Mouse (Mus musculus): ENCODE results near the gene Tmco4. TPM values are rescaled to one million over a fixed set of nuclear protein-coding genes. Genes with fewer than 3 reads are reported as not detected.

Tmco4 gene
- 4.6 and 5.3 TPM in 2 replicates for polyA plus RNA-seq (2015; fragmentation: Nextera tagmentation; extraction: Ambion mirVana)

DNA sequence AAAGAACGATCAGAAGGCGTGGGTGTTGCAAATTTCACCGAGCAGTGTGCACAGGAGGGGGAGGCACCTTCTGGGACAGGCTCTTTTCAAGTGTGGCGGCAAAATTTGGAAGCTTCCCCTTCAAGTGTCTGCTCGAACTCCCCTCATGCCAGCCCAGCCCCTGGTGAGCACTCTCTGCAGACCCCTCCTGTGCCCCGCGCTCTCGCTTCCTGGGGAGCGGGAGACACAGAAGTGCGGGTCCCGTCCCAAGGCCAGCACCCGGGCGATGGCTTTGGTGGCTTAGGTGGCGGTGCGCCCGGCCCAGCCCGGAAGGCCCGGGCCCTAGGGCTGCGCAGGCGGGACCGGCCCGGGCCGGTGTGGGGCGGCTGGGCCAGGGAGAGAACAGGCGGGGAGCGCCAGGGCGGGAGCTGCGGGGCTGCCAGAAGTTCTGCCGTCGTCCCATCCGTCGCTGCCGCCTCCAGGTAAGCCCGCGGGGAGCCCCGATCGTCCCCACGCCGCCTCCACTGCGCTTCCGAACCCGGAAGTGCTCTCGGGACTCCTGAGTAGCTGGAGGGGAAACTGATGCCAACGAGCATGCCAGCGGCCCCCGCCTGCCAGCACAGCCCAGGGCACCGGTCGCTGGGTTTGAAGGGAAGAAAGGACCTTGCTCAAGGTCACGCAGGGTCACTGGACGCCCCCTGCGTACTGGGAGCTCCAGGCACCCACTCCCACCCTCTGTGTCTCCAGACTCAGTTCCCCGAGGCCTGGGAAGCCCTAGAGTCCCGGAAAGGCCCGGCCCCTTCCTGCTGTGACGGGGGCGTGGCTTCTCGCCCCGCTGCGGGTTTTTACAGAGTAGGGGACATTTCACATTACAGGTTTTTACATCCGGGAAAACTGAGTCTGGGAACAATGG lies at the start of gene Tmco4:
Gene Tmco4 (plus strand): TSS at position 62 of the 892 bp plus-strand sequence.
- under 1% methylated on average over 56 of the region's 60 CpGs for WGBS (ENCODE audit: insufficient replicate concordance)
- Histone ChIP-seq H3K9ac (replicated peaks) (peak within 1 kb of the TSS; percentile 75), H3K4me1 (ENCODE audit: insufficient read depth) (peaks cover 26% of the 10 kb centered on the region), H3K4me2 (ENCODE audit: low read depth, low read length) (peak within 1 kb of the TSS; percentile 84), H3K9me3 (ENCODE audit: low read length) (no peaks in the 10 kb centered on the region), H3K27ac (ENCODE audit: low read depth) (peak within 1 kb of the TSS; percentile 94), H3K36me3 (replicated peaks; ENCODE audit: insufficient read depth, low read length) (no peaks in the 10 kb centered on the region), H3K4me3 (ENCODE audit: low read depth, low read length) (peak within 1 kb of the TSS; percentile 62), H3K27me3 (ENCODE audit: insufficient read depth, low read length) (no peaks in the 10 kb centered on the region)
- ATAC-seq (peak; percentile 82), DNase-seq (peak; percentile 81)
- no peak for TF ChIP-seq EP300 (IDR thresholded peaks at IDR 0.05; ENCODE audit: low read depth)
- no peak for TF ChIP-seq CTCF (IDR thresholded peaks at IDR 0.05; ENCODE audit: low read depth)

DNA sequence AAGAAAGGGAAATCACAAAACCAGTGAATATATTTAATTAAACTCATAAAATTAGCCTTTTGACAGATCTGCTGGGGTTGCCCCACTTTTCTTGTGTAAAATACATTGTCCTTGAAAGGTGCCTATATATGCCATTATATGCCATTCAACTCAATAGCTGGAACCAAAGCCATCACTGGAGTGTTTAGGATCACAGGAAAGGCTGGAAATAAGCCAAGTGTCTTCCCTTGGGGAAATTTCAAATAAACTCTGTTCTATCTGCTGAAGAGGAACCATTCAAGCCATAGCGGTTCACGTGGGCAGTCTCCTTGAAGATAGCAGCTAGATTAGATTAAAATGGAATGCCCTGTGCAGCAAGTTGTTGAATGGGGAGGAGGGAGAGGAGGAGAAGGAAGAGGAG lies 47.1 kb upstream of the Tmco4 start:
- no peak overlapping the region for H3K9ac ChIP-seq (replicated peaks)
- no peak overlapping the region for H3K27ac ChIP-seq (ENCODE audit: low read depth)
- TF ChIP-seq EP300 (IDR thresholded peaks at IDR 0.05; ENCODE audit: low read depth) (no peak), CTCF (IDR thresholded peaks at IDR 0.05; ENCODE audit: low read depth) (no peak)
- no peaks in the 10 kb centered on the region for H3K36me3 ChIP-seq (replicated peaks; ENCODE audit: insufficient read depth, low read length)
- 65% methylated on average over 2 of the region's 2 CpGs for WGBS (ENCODE audit: insufficient replicate concordance)
- ATAC-seq (no peak), DNase-seq (no peak)
- H3K27me3 ChIP-seq (ENCODE audit: insufficient read depth, low read length) = 0 out of 2 replicates have a peak, but pooled peaks cover 6% of the 10 kb centered on the region
- H3K9me3 ChIP-seq (ENCODE audit: low read length) = no peaks in the 10 kb centered on the region
- no peak overlapping the region for H3K4me2 ChIP-seq (ENCODE audit: low read depth, low read length)
- H3K4me3 ChIP-seq (ENCODE audit: low read depth, low read length) = no peak overlapping the region
- H3K4me1 ChIP-seq (ENCODE audit: insufficient read depth) = no peaks in the 10 kb centered on the region

GRCm38 (mm10) chr4:138933862-138934261 lies 38.8 kb upstream of the Tmco4 start:
- Histone ChIP-seq H3K36me3 (replicated peaks; ENCODE audit: insufficient read depth, low read length) (no peaks in the 10 kb centered on the region), H3K4me2 (ENCODE audit: low read depth, low read length) (no peak overlapping the region), H3K9ac (replicated peaks) (no peak overlapping the region), H3K27me3 (ENCODE audit: insufficient read depth, low read length) (no peaks in the 10 kb centered on the region), H3K4me3 (ENCODE audit: low read depth, low read length) (no peak overlapping the region), H3K4me1 (ENCODE audit: insufficient read depth) (no peaks in the 10 kb centered on the region), H3K27ac (ENCODE audit: low read depth) (no peak overlapping the region), H3K9me3 (ENCODE audit: low read length) (no peaks in the 10 kb centered on the region)
- ATAC-seq (no peak), DNase-seq (no peak)
- TF ChIP-seq EP300 (IDR thresholded peaks at IDR 0.05; ENCODE audit: low read depth) (no peak), CTCF (IDR thresholded peaks at IDR 0.05; ENCODE audit: low read depth) (no peak)
- WGBS (ENCODE audit: insufficient replicate concordance) = 52% methylated on average over 3 of the region's 3 CpGs

DNA sequence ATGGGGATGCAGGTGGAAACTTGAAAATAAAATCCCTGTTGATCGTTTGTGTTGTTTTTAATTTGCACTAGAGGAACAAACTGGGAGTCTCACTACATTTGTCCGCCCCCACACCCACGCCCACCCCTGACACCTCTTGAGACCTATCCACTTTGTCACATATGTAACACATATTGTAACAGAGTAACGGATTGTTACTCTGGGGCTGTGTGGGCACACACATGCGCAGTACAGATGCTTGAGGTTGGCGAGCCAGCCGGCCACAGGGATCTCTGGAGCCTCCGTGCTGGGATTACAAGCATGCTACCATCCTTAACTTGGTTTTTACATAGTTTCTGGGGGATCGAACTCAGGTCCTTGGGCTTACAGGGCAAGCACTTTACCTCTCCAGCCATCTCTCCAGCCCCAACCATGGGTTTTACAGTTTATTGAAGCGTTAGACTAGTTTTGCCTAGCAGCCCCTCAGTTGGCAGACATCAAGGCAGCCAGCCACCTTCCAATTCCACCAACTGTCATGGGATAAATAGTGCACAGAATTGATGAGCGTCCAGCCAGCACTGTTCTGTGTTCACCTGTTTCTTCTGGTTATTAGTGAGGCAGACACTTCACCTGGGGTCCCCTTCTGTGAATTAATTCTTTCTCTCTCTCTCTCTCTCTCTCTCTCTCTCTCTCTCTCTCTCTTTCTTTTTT lies 38.1 kb upstream of the Tmco4 start:
- no peak overlapping the region for H3K4me3 ChIP-seq (ENCODE audit: low read depth, low read length)
- no peak for TF ChIP-seq CTCF (IDR thresholded peaks at IDR 0.05; ENCODE audit: low read depth)
- no peaks in the 10 kb centered on the region for H3K27me3 ChIP-seq (ENCODE audit: insufficient read depth, low read length)
- no peaks in the 10 kb centered on the region for H3K36me3 ChIP-seq (replicated peaks; ENCODE audit: insufficient read depth, low read length)
- WGBS (ENCODE audit: insufficient replicate concordance) = 75% methylated on average over 11 of the region's 11 CpGs
- no peaks in the 10 kb centered on the region for H3K9me3 ChIP-seq (ENCODE audit: low read length)
- ATAC-seq (no peak), DNase-seq (no peak)
- peaks cover 5% of the 10 kb centered on the region for H3K4me1 ChIP-seq (ENCODE audit: insufficient read depth)
- no peak overlapping the region for H3K4me2 ChIP-seq (ENCODE audit: low read depth, low read length)
- H3K9ac ChIP-seq (replicated peaks) = no peak overlapping the region
- H3K27ac ChIP-seq (ENCODE audit: low read depth) = no peak overlapping the region

DNA sequence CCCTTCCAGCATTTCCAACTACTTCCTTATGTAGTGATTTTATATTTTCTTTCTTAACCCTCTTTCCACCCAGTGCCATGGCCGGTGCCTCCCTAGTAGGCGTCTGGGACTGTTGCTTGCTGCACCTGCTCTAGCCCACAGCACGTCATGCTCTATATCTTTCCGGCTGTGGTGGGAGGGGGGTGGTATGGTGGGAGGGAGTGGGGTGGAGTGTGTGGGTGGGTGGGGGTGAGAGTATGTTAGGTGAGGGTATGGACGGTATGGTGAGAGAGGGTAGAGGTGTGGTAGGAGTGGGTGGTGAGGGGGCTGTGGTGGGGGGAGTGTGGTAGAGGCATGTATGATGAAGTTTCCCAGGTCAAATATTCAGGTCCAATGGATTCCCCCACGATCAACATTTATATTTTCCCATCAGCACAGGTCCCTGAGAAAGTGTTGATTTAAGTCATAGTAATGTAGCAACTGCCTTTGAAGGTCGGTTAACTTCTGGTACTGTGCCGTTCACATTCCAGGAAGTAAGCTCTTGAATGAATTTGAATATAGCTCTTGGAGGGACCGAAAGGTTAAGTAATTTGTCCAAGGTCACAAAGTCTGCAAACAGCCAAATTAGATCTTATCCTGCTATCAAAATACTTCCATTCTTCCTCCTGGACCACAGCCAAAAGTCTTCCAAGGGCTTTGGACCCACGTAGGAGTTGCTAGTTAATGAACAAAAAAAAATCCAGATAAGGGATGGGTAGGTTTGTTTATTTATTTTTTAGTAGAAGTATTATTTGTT lies 34.0 kb upstream of the Tmco4 start:
- H3K36me3 ChIP-seq (replicated peaks; ENCODE audit: insufficient read depth, low read length) = no peaks in the 10 kb centered on the region
- DNase-seq (no peak), ATAC-seq (no peak)
- H3K4me1 ChIP-seq (ENCODE audit: insufficient read depth) = peaks cover 5% of the 10 kb centered on the region
- no peak overlapping the region for H3K27ac ChIP-seq (ENCODE audit: low read depth)
- H3K9ac ChIP-seq (replicated peaks) = no peak overlapping the region
- TF ChIP-seq CTCF (IDR thresholded peaks at IDR 0.05; ENCODE audit: low read depth) = no peak
- TF ChIP-seq EP300 (IDR thresholded peaks at IDR 0.05; ENCODE audit: low read depth) = no peak
- no peak overlapping the region for H3K4me2 ChIP-seq (ENCODE audit: low read depth, low read length)
- WGBS (ENCODE audit: insufficient replicate concordance) = 48% methylated on average over 10 of the region's 10 CpGs
- no peaks in the 10 kb centered on the region for H3K9me3 ChIP-seq (ENCODE audit: low read length)
- H3K4me3 ChIP-seq (ENCODE audit: low read depth, low read length) = no peak overlapping the region
- H3K27me3 ChIP-seq (ENCODE audit: insufficient read depth, low read length) = no peaks in the 10 kb centered on the region

DNA sequence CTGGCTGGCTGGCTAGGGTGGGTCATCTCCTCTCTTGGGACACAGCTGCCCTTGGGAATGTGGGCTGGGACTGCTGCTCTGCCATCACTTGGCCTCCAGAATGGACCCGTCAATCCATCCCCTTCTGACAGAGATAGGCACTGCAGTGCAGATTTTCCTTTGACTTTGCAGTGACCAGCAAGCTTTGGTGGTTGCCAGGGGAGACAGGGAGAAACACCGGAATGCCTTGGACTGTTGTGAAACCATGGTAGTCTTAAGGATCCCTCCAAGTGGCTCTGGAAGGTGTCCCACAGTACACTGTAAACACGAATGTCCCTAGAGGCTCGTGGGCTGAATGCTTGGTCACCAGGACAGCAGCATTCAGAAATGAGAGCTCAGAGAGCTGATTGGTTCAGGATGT lies 33.2 kb upstream of the Tmco4 start:
- WGBS (ENCODE audit: insufficient replicate concordance) = 57% methylated on average over 4 of the region's 4 CpGs
- no peak overlapping the region for H3K9ac ChIP-seq (replicated peaks)
- DNase-seq (no peak), ATAC-seq (no peak)
- H3K4me2 ChIP-seq (ENCODE audit: low read depth, low read length) = no peak overlapping the region
- no peak for TF ChIP-seq EP300 (IDR thresholded peaks at IDR 0.05; ENCODE audit: low read depth)
- TF ChIP-seq CTCF (IDR thresholded peaks at IDR 0.05; ENCODE audit: low read depth) = no peak
- no peaks in the 10 kb centered on the region for H3K27me3 ChIP-seq (ENCODE audit: insufficient read depth, low read length)
- H3K4me3 ChIP-seq (ENCODE audit: low read depth, low read length) = no peak overlapping the region
- H3K4me1 ChIP-seq (ENCODE audit: insufficient read depth) = peaks cover 5% of the 10 kb centered on the region
- H3K36me3 ChIP-seq (replicated peaks; ENCODE audit: insufficient read depth, low read length) = no peaks in the 10 kb centered on the region
- no peaks in the 10 kb centered on the region for H3K9me3 ChIP-seq (ENCODE audit: low read length)
- no peak overlapping the region for H3K27ac ChIP-seq (ENCODE audit: low read depth)

Measured in liver, postnatal 0 days (tissue).